Mouse (Mus musculus) limb, embryonic 15.5 days (tissue): ENCODE data around the gene Tulp1. TPM values are rescaled to one million over a fixed set of nuclear protein-coding genes. Genes with fewer than 3 reads are reported as not detected.
A peak's percentile ranks its signal among the peaks of the same experiment; 100 is the strongest.
"Not testable (repeated sequence)": the region's sequence is repeated elsewhere in the genome, so short reads cannot be mapped to it uniquely, and the experiment has no call there.

Experiments
- ATAC-seq: fragments of 200-750 bp; cut with Nextera tagmentation; 2 replicates; pipeline ENCODE4 v1.8.0; 2017; ENCODE audit warnings: low read depth, moderate TSS enrichment; ENCODE audit not compliant: insufficient number of reproducible peaks, low FRiP score, low TSS enrichment
- H3K27ac ChIP-seq: fragments of 300-500 bp; sonication (generic); 2 replicates; pipeline ENCODE4 v1.5.1; 2015; ENCODE audit warnings: moderate library complexity, mild to moderate bottlenecking, inconsistent platforms
- H3K27me3 ChIP-seq: fragments of 300-500 bp; sonication (generic); 2 replicates; pipeline ENCODE4 v1.6.1; 2015; ENCODE audit warnings: inconsistent platforms
- H3K36me3 ChIP-seq: fragments of 300-500 bp; sonication (generic); 2 replicates; pipeline ENCODE4 v1.6.1; 2015; ENCODE audit warnings: inconsistent platforms
- H3K4me1 ChIP-seq: fragments of 300-500 bp; sonication (generic); 2 replicates; pipeline ENCODE4 v1.6.1; 2015; ENCODE audit warnings: inconsistent platforms
- H3K4me2 ChIP-seq: fragments of 300-500 bp; sonication (generic); 2 replicates; pipeline ENCODE4 v1.6.1; 2015; ENCODE audit warnings: mild to moderate bottlenecking, inconsistent platforms
- H3K4me3 ChIP-seq: fragments of 300-500 bp; sonication (generic); 2 replicates; pipeline ENCODE4 v1.5.1; 2015; ENCODE audit warnings: mild to moderate bottlenecking, inconsistent platforms
- H3K9ac ChIP-seq: fragments of 300-500 bp; sonication (generic); 2 replicates; pipeline ENCODE4 v1.6.1; 2015; ENCODE audit warnings: inconsistent platforms
- H3K9me3 ChIP-seq: fragments of 300-500 bp; sonication (generic); 2 replicates; pipeline ENCODE4 v1.6.1; 2016; ENCODE audit warnings: inconsistent platforms
- WGBS: fragments of 180-500 bp; shearing (Covaris S2); methylation state at CpG from one replicate; pipeline ENCODE4 v1.1.7; 2015; 5-methylcytosine and 5-hydroxymethylcytosine counted together
- polyA plus RNA-seq: library from polyadenylated mRNA; unstranded; fragments of >200 nt; fragmentation: Nextera tagmentation; extraction: Ambion mirVana; gene quantifications from 2 replicates; pipeline ENCODE4 v1.2.1, GENCODE M21; 2015

The Tulp1 gene
- polyA plus RNA-seq, 1 experiment from 2014 or later: 6.2 TPM

GRCm38 (mm10) chr17:28332113-28332914 lies 32.7 kb downstream of the Tulp1 start:
- H3K4me2 ChIP-seq: no peak overlapping the region
- no peak for ATAC-seq
- H3K9ac ChIP-seq: no peak overlapping the region
- no peak overlapping the region for H3K4me3 ChIP-seq
- H3K4me1 ChIP-seq: peaks cover 52% of the 10 kb centered on the region
- H3K27me3 ChIP-seq: no peaks in the 10 kb centered on the region
- H3K36me3 ChIP-seq: peaks cover 67% of the 10 kb centered on the region
- H3K9me3 ChIP-seq: no peaks in the 10 kb centered on the region
- H3K27ac ChIP-seq: peak overlapping the region; percentile 75
- 38% methylated on average over 12 of the region's 13 CpGs for WGBS

- H3K9me3 ChIP-seq: no peaks in the 10 kb centered on the region
- H3K4me1 ChIP-seq: peaks cover 55% of the 10 kb centered on the region
- H3K27me3 ChIP-seq: no peaks in the 10 kb centered on the region
- no peak for ATAC-seq
- H3K27ac ChIP-seq: peak overlapping the region; percentile 75
- H3K4me2 ChIP-seq: no peak overlapping the region
- no peak overlapping the region for H3K4me3 ChIP-seq
- H3K9ac ChIP-seq: no peak overlapping the region
- H3K36me3 ChIP-seq: peaks cover 61% of the 10 kb centered on the region
- 21% methylated on average over 5 of the region's 7 CpGs for WGBS
Observed at GRCm38 (mm10) chr17:28331241-28332112, 33.5 kb downstream of the Tulp1 start.

GRCm38 (mm10) chr17:28330590-28330989 lies 34.4 kb downstream of the Tulp1 start:
- not testable (repeated sequence) for ATAC-seq, H3K9me3 ChIP-seq, H3K4me2 ChIP-seq, H3K9ac ChIP-seq, H3K27me3 ChIP-seq, H3K27ac ChIP-seq, H3K4me3 ChIP-seq
- 55% methylated on average over 8 of the region's 8 CpGs for WGBS
- peaks cover 59% of the 10 kb centered on the region for H3K36me3 ChIP-seq
- peaks cover 55% of the 10 kb centered on the region for H3K4me1 ChIP-seq

GRCm38 (mm10) chr17:28330232-28330546 lies 34.8 kb downstream of the Tulp1 start:
- WGBS: 32% methylated on average over 2 of the region's 2 CpGs
- H3K9ac ChIP-seq: 0 out of 2 replicates have a peak overlapping the region, but pooled peaks have one; percentile 97
- H3K27ac ChIP-seq: peak overlapping the region; percentile 97
- peaks cover 51% of the 10 kb centered on the region for H3K4me1 ChIP-seq
- no peaks in the 10 kb centered on the region for H3K9me3 ChIP-seq
- ATAC-seq: no peak
- H3K4me3 ChIP-seq: peak overlapping the region; percentile 75
- no peaks in the 10 kb centered on the region for H3K27me3 ChIP-seq
- H3K36me3 ChIP-seq: peaks cover 58% of the 10 kb centered on the region
- peak overlapping the region; percentile 85 for H3K4me2 ChIP-seq

GRCm38 (mm10) chr17:28329503-28330231 lies 35.4 kb downstream of the Tulp1 start:
- H3K4me1 ChIP-seq: peaks cover 51% of the 10 kb centered on the region
- whole genome bisulfite sequencing: 4% methylated on average over 4 of the region's 4 CpGs
- peak overlapping the region; percentile 85 for H3K4me2 ChIP-seq

GRCm38 (mm10) chr17:28328946-28329345 lies 36.1 kb downstream of the Tulp1 start:
- Histone ChIP-seq H3K27me3 (no peaks in the 10 kb centered on the region), H3K4me1 (peaks cover 51% of the 10 kb centered on the region), H3K9ac (peak overlapping the region; percentile 97), H3K27ac (peak overlapping the region; percentile 97), H3K4me2 (peak overlapping the region; percentile 85), H3K36me3 (peaks cover 61% of the 10 kb centered on the region), H3K4me3 (peak overlapping the region; percentile 75), H3K9me3 (no peaks in the 10 kb centered on the region)
- no peak for ATAC-seq
- WGBS: under 1% methylated on average over 25 of the region's 25 CpGs

More at GRCm38 (mm10) chr17:28329503-28330231, 35.4 kb downstream of the Tulp1 start:
- peak overlapping the region; percentile 97 for H3K27ac ChIP-seq
- peaks cover 58% of the 10 kb centered on the region for H3K36me3 ChIP-seq
- no peaks in the 10 kb centered on the region for H3K27me3 ChIP-seq
- no peak for ATAC-seq
- peak overlapping the region; percentile 97 for H3K9ac ChIP-seq
- no peaks in the 10 kb centered on the region for H3K9me3 ChIP-seq
- peak overlapping the region; percentile 75 for H3K4me3 ChIP-seq

- Histone ChIP-seq H3K27ac (peak within 1 kb of the TSS; percentile 97), H3K9ac (peak within 1 kb of the TSS; percentile 97), H3K4me1 (peaks cover 46% of the 10 kb centered on the region), H3K36me3 (peaks cover 61% of the 10 kb centered on the region), H3K4me3 (peak within 1 kb of the TSS; percentile 75), H3K27me3 (no peaks in the 10 kb centered on the region), H3K9me3 (no peaks in the 10 kb centered on the region), H3K4me2 (peak within 1 kb of the TSS; percentile 85)
- peak; percentile 77 for ATAC-seq
- under 1% methylated on average over 67 of the region's 67 CpGs for WGBS
Observed at GRCm38 (mm10) chr17:28328366-28328928, 36.6 kb downstream of the Tulp1 start, which contains the start of gene Rpl10a. Gene Rpl10a (plus strand): TSS chr17:28328471.

- H3K9me3 ChIP-seq: no peaks in the 10 kb centered on the region
- ATAC-seq: peak; percentile 31; the same call in 1 of the 2 replicates
- H3K9ac ChIP-seq: peak overlapping the region; percentile 55
- no peaks in the 10 kb centered on the region for H3K27me3 ChIP-seq
- H3K4me3 ChIP-seq: peak overlapping the region; percentile 75
- peak overlapping the region; percentile 97 for H3K27ac ChIP-seq
- 5% methylated on average over 22 of the region's 22 CpGs for WGBS
- H3K4me2 ChIP-seq: peak overlapping the region; percentile 85
- H3K36me3 ChIP-seq: peaks cover 55% of the 10 kb centered on the region
- peaks cover 40% of the 10 kb centered on the region for H3K4me1 ChIP-seq
Observed at GRCm38 (mm10) chr17:28327673-28328325, 37.2 kb downstream of the Tulp1 start.

- Histone ChIP-seq H3K4me1 (peaks cover 31% of the 10 kb centered on the region), H3K4me2 (no peak overlapping the region), H3K27me3 (no peaks in the 10 kb centered on the region), H3K27ac (no peak overlapping the region), H3K4me3 (no peak overlapping the region), H3K36me3 (peaks cover 55% of the 10 kb centered on the region), H3K9ac (no peak overlapping the region), H3K9me3 (no peaks in the 10 kb centered on the region)
- WGBS: 57% methylated on average over 3 of the region's 3 CpGs
- no peak for ATAC-seq
Observed at GRCm38 (mm10) chr17:28326951-28327350, 38.1 kb downstream of the Tulp1 start.

- no peak for ATAC-seq
Observed at GRCm38 (mm10) chr17:28325751-28326150, 39.3 kb downstream of the Tulp1 start.

GRCm38 (mm10) chr17:28324416-28324815 lies 40.6 kb downstream of the Tulp1 start:
- H3K4me3 ChIP-seq, H3K4me2 ChIP-seq, H3K27me3 ChIP-seq, ATAC-seq, H3K27ac ChIP-seq, H3K9me3 ChIP-seq, H3K9ac ChIP-seq: not testable (repeated sequence)
- peaks cover 13% of the 10 kb centered on the region for H3K4me1 ChIP-seq
- peaks cover 59% of the 10 kb centered on the region for H3K36me3 ChIP-seq
- 91% methylated on average over 7 of the region's 7 CpGs for WGBS

More at GRCm38 (mm10) chr17:28325751-28326150, 39.3 kb downstream of the Tulp1 start:
- Histone ChIP-seq H3K4me3 (no peak overlapping the region), H3K27ac (no peak overlapping the region), H3K4me2 (no peak overlapping the region), H3K27me3 (no peaks in the 10 kb centered on the region), H3K9ac (no peak overlapping the region), H3K9me3 (no peaks in the 10 kb centered on the region), H3K36me3 (peaks cover 57% of the 10 kb centered on the region), H3K4me1 (peaks cover 22% of the 10 kb centered on the region)
- 89% methylated on average over 8 of the region's 8 CpGs for WGBS
